Mouse (Mus musculus): Measurements from ENCODE around the gene Slc5a2.

- TF ChIP-seq CTCF (IDR thresholded peaks at IDR 0.05; ENCODE audit: extremely low read depth, insufficient read depth, insufficient read length, insufficient replicate concordance): no peak
- TF ChIP-seq POLR2A (IDR thresholded peaks at IDR 0.05; ENCODE audit: low read depth, low read length): no peak
Observed at GRCm38 (mm10) chr7:128320219-128320816, 54.9 kb downstream of the Slc5a2 start.

Measured in spleen, adult 2 months (tissue).